Mouse (Mus musculus) heart, embryonic 16.5 days (tissue): Measurements from ENCODE around the gene Rhd. TPM values are rescaled to one million over a fixed set of nuclear protein-coding genes. Genes with fewer than 3 reads are reported as not detected.

Source experiments
- ATAC-seq: fragments of 200-750 bp; cut with Nextera tagmentation; replicated peaks from 2 replicates; pipeline ENCODE4 v1.8.0; 2017; ENCODE audit warnings: moderate number of reproducible peaks; ENCODE audit not compliant: insufficient read depth, low FRiP score; ENCODE audit errors: extremely low read depth
- H3K27ac ChIP-seq: fragments of 300-500 bp; sonication (generic); 2 replicates; pipeline ENCODE4 v1.5.1; 2014; ENCODE audit warnings: mild to moderate bottlenecking, low read length, control low read depth, moderate library complexity
- H3K27me3 ChIP-seq: fragments of 300-500 bp; sonication (generic); 2 replicates; pipeline ENCODE4 v1.6.1; 2014; ENCODE audit warnings: low read length, mixed read lengths; ENCODE audit not compliant: control insufficient read depth, insufficient read depth
- H3K36me3 ChIP-seq: fragments of 300-500 bp; sonication (generic); 2 replicates; pipeline ENCODE4 v1.6.1; 2014; ENCODE audit not compliant: control insufficient read depth, insufficient read depth
- H3K4me1 ChIP-seq: fragments of 300-500 bp; sonication (generic); 2 replicates; pipeline ENCODE4 v1.6.1; 2014; ENCODE audit warnings: low read length, mixed read lengths; ENCODE audit not compliant: control insufficient read depth, insufficient read depth
- H3K4me2 ChIP-seq: fragments of 300-500 bp; sonication (generic); 2 replicates; pipeline ENCODE4 v1.6.1; 2014; ENCODE audit warnings: low read depth, mild to moderate bottlenecking, control low read depth, low read length
- H3K4me3 ChIP-seq: fragments of 300-500 bp; sonication (generic); 2 replicates; pipeline ENCODE4 v1.5.1; 2014; ENCODE audit warnings: mild to moderate bottlenecking, control low read depth, low read length
- H3K9ac ChIP-seq: fragments of 300-500 bp; sonication (generic); 2 replicates; pipeline ENCODE4 v1.6.1; 2014; ENCODE audit warnings: low read length, control low read depth
- H3K9me3 ChIP-seq: fragments of 300-500 bp; sonication (generic); replicated peaks from 2 replicates; pipeline ENCODE4 v1.6.1; 2016; ENCODE audit warnings: low read length; ENCODE audit not compliant: control insufficient read depth
- WGBS: fragments of 180-500 bp; shearing (Covaris S2); extraction: QIAGEN DNeasy Blood & Tissue Kit; methylation state at CpG from one replicate; pipeline ENCODE4 v1.1.7; 2014; 5-methylcytosine and 5-hydroxymethylcytosine counted together
- polyA plus RNA-seq: library from polyadenylated mRNA; unstranded; fragments of >200 nt; fragmentation: Nextera tagmentation; extraction: Ambion mirVana; gene quantifications from 2 replicates; pipeline ENCODE4 v1.2.1, GENCODE M21; 2015

The Rhd gene
- polyA plus RNA-seq, 1 experiment from 2014 or later, result 4.3 TPM

DNA sequence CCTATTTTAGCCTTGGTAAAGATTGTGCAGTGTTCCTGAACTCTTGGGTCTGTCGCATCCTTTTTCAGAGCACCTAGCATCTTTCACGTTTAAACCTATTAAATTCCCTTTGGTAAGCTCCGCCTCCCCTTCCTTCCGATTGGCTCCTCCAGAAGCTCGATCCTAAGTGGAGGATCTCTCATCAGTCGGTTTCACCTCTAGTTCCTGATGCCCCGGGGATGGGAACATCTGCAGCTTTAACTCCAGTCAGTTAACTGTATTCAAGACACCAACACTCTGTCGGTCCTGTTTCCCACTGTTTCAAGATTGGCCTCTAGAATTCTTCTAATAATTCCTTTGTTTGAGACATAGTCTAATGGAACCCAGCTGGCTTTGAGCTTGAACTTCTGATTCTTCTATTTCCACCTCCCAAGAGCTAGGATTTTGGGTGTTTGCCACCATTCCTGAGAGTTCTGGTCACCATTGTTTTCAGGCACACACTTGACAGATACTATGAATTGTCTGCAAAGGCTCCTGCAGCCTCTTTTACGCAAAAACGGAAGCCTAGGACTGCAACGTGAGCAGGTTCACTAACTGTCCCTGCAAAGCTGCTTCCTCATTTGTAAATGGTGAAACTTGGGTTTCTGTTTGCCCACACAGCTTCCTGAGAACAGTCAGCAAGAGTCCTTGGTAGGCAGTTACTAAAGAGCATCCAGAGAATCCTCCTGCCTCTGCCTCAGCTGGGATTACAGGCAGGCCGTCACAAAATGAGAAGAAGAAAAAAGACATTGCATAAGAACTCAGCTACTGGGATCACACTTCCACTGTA lies 55.6 kb downstream of the Rhd start:
- Histone ChIP-seq H3K4me1 (peaks cover 15% of the 10 kb centered on the region), H3K4me2 (peak overlapping the region; percentile 26; the same call in 1 of the 2 replicates), H3K4me3 (no peak overlapping the region), H3K36me3 (no peaks in the 10 kb centered on the region), H3K9ac (no peak overlapping the region), H3K9me3 (no peaks in the 10 kb centered on the region), H3K27ac (peak overlapping the region; percentile 27; the same call in 1 of the 2 replicates), H3K27me3 (no peaks in the 10 kb centered on the region)
- WGBS, result 39% methylated on average over 12 of the region's 12 CpGs
- no peak for ATAC-seq

DNA sequence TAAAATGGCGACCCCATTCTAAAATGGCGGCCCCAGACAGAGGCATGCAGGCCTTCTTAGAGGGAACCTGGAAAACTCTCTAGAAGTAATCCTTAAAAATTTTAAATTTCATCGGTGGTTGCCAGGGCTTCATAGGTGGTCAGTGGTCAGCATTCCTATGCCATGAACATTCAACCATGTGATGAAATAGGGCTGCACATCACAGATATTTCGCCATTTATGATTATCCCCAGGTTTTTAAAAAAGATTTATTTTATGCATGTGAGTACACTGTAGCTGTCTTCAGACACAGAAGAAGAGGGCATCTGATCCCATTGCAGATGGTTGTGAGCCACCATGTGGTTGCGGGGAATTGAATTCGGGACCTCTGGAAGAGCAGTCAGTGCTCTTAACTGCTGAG lies 56.3 kb downstream of the Rhd start:
- ATAC-seq, result no peak
- H3K4me3 ChIP-seq, result no peak overlapping the region
- no peaks in the 10 kb centered on the region for H3K27me3 ChIP-seq
- H3K36me3 ChIP-seq, result peaks cover 5% of the 10 kb centered on the region; the same call in 1 of the 2 replicates
- no peak overlapping the region for H3K4me2 ChIP-seq
- WGBS, result 91% methylated on average over 6 of the region's 6 CpGs
- H3K9me3 ChIP-seq, result no peaks in the 10 kb centered on the region
- H3K4me1 ChIP-seq, result peaks cover 15% of the 10 kb centered on the region
- peak overlapping the region; percentile 27; the same call in 1 of the 2 replicates for H3K27ac ChIP-seq
- H3K9ac ChIP-seq, result no peak overlapping the region

DNA sequence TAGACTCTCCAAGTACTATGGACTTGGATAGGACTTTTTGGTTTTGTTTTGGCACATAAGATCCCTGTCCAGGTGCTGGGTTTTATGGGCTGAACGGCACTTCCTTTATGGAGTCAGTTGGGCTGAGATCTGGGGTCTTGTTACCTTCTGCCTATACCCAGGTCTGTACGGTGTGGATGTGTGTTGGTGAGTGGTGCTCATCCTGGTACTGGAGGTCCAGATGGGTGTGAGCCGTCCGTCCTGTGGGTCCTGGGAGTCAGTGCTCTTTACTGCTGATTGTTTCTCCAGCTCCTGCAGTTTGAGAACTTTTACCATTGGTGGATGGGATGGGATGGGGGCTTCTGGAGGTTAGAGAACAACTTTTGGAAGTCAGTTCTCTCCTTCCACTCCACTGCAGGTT lies 57.4 kb downstream of the Rhd start:
- Histone ChIP-seq H3K36me3 (peaks cover 15% of the 10 kb centered on the region), H3K9ac (no peak overlapping the region), H3K4me1 (peaks cover 21% of the 10 kb centered on the region), H3K27me3 (no peaks in the 10 kb centered on the region), H3K4me2 (no peak overlapping the region), H3K9me3 (no peaks in the 10 kb centered on the region), H3K4me3 (no peak overlapping the region), H3K27ac (no peak overlapping the region)
- no peak for ATAC-seq
- WGBS, result 93% methylated on average over 4 of the region's 4 CpGs

DNA sequence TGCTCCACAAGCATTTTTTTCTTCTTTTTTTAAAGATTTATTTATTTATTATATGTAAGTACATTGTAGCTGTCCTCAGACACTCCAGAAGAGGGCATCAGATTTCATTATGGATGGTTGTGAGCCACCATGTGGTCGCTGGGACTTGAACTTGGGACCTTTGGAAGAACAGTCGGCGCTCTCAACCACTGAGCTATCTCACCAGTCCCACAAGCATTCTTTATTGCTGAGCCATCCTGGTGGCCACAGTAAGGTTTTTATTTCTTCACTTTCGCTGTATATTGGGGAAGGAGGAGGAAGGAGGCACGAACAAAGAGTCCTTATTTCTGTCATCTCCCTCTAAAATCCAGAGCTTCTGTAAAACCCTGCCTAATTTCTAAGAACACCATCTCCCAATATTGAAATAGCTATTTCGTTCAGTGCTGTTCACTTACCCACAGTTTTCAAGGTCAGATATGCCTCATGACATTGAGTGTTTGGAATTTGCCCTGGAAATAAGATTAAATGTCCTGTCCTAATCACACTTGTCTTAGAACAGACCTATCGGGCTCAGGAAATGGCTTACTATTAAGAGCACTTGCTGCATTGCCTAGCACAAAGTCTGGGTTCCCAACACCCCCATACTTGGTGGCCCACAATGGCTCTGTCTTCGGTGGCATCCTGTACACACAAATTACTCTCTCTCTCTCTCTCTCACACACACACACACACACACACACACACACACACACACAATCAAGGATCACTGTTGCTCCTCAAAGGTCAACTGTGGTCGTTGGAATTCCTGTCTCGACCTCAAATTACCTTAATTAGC lies 58.0 kb downstream of the Rhd start:
- Histone ChIP-seq H3K9ac (peak overlapping the region; percentile 83), H3K36me3 (peaks cover 19% of the 10 kb centered on the region), H3K4me2 (peak overlapping the region; percentile 92), H3K4me1 (peaks cover 21% of the 10 kb centered on the region), H3K9me3 (no peaks in the 10 kb centered on the region), H3K27me3 (no peaks in the 10 kb centered on the region), H3K27ac (peak overlapping the region; percentile 91), H3K4me3 (peak overlapping the region; percentile 82)
- WGBS, result 50% methylated on average over 10 of the region's 10 CpGs
- no peak for ATAC-seq

DNA sequence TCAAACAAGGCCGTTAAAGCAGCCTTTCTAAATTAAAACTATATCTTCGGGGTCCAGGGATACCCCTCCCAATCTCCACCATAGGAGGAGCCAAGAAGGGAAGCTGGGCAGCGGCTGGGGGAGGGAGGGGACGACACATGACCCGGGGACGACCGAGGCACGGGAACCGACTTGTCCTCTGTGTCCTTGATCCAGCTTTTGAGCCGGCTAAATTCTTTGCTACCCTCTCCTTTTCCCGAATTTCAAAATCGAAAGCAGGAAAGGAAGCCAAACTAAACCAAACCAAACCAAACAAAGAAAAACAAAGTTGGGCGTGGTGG lies 58.5 kb downstream of the Rhd start:
- peak; percentile 62 for ATAC-seq
- H3K27ac ChIP-seq, result peak overlapping the region; percentile 91
- peaks cover 21% of the 10 kb centered on the region for H3K4me1 ChIP-seq
- H3K4me2 ChIP-seq, result peak overlapping the region; percentile 92
- peak overlapping the region; percentile 83 for H3K9ac ChIP-seq
- no peaks in the 10 kb centered on the region for H3K27me3 ChIP-seq
- under 1% methylated on average over 13 of the region's 13 CpGs for WGBS
- peaks cover 24% of the 10 kb centered on the region for H3K36me3 ChIP-seq
- H3K9me3 ChIP-seq, result no peaks in the 10 kb centered on the region
- peak overlapping the region; percentile 82 for H3K4me3 ChIP-seq

DNA sequence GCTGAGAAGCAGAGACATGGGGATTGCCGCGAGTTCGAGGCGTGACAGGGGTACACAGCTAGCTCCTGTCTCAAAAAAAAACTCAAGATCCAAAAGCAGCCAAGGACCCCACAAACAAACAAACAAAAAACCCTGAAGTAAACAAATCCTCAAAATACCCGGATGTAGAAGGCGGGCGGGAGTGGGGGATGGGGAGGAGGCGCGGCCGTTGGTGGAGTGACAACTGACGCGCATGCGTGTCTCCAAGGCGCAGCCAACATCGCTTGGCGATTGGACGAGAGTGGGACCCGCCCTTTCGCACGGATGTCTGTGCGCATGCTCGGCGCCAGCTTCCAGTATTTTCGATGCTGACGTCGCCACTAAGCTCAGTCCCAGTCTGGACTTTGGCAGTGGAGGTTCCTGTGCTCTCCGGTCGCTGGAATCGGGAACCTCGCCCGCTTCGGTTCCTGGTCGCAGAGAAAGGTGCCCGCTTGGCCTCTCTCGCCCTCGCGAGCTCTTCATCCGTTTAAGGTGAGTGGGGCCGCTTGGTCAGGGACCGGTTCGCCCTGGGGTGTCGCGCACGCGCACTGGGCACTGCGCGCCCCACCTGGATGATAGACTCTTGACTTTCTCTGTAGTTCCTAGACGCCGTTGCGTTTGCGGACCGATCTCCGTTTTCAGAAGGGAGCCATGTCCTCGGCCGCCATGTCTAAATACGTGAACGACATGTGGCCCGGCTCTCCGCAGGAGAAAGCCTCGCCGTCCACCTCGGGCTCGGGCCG lies 59.1 kb downstream of the Rhd start, which contains the start of gene Rsrp1:
TSS of gene Rsrp1 (plus strand) at position 335 of the 761 bp plus-strand sequence.
- Histone ChIP-seq H3K9me3 (no peaks in the 10 kb centered on the region), H3K4me1 (peaks cover 17% of the 10 kb centered on the region), H3K36me3 (peaks cover 30% of the 10 kb centered on the region), H3K9ac (peak within 1 kb of the TSS; percentile 97), H3K4me3 (peak within 1 kb of the TSS; percentile 82), H3K4me2 (peak within 1 kb of the TSS; percentile 92), H3K27me3 (no peaks in the 10 kb centered on the region), H3K27ac (peak within 1 kb of the TSS; percentile 96)
- peak; percentile 95 for ATAC-seq
- 0% methylated on average over 64 of the region's 64 CpGs for WGBS

DNA sequence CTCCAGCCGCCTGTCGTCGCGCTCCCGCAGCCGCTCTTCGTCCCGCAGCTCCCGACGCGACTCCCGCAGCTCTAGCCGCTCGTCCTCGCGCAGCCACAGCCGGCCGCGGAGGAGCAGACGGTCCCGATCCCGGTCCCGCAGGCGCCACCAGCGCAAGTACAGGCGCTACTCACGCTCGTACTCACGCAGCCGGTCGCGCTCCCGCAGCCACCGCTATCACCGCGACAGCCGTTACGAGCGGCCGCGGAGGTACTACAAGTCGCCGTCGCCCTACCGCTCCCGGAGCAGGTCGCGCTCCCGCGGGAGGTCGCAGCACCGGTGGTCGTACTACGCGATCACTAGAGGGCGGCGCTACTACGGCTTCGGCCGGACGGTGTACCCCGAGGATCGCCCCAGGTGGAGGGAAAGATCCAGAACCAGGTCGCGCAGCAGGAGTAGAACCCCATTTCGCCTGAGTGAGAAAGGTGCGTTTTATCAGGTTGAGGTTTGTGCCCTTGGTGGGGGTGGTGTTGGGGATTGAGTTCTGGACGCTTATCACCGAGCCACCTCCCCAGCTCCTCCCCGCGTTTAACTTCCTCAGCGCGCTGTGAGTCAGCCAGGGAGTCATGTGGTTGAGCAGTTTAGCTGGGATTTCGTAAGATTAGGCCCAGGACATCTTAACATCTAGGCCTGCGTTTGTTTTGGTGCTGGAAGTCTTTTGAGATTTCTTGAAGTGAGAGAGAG lies 59.8 kb downstream of the Rhd start:
- no peaks in the 10 kb centered on the region for H3K9me3 ChIP-seq
- no peaks in the 10 kb centered on the region for H3K27me3 ChIP-seq
- peak; percentile 24 for ATAC-seq
- H3K27ac ChIP-seq, result peak overlapping the region; percentile 96
- H3K36me3 ChIP-seq, result peaks cover 30% of the 10 kb centered on the region
- peak overlapping the region; percentile 97 for H3K9ac ChIP-seq
- peaks cover 16% of the 10 kb centered on the region for H3K4me1 ChIP-seq
- H3K4me3 ChIP-seq, result peak overlapping the region; percentile 82
- H3K4me2 ChIP-seq, result peak overlapping the region; percentile 88
- WGBS, result under 1% methylated on average over 75 of the region's 75 CpGs

DNA sequence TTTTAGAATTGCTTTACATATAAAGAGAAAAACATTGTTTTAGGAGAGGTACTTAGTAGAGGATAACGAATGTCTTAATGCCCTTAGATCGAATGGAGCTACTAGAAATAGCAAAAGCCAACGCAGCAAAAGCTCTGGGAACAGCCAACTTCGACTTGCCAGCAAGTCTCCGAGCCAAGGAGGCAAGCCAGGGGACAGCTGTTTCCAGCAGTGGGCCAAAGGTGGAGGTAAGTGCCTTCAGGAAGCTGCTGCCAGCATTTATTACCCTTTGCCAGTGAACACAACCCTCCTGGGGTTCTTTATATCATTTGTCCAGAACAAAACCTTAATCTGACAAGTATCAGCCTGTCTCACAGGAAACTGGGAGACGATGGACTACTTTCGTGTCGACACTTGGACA lies 60.9 kb downstream of the Rhd start:
- Histone ChIP-seq H3K36me3 (peaks cover 30% of the 10 kb centered on the region), H3K4me3 (peak overlapping the region; percentile 50), H3K4me1 (peaks cover 20% of the 10 kb centered on the region), H3K9ac (peak overlapping the region; percentile 64), H3K4me2 (peak overlapping the region; percentile 88), H3K27ac (no peak overlapping the region), H3K27me3 (no peaks in the 10 kb centered on the region), H3K9me3 (no peaks in the 10 kb centered on the region)
- no peak for ATAC-seq
- 47% methylated on average over 8 of the region's 8 CpGs for WGBS
